Mouse (Mus musculus): ENCODE data around the gene Frmd5. TPM values are rescaled to one million over a fixed set of nuclear protein-coding genes. Genes with fewer than 3 reads are reported as not detected.
A peak's percentile ranks its signal among the peaks of the same experiment; 100 is the strongest.
"Not testable (repeated sequence)": the region's sequence is repeated elsewhere in the genome, so short reads cannot be mapped to it uniquely, and the experiment has no call there.

Frmd5 gene
- total RNA-seq, 2 experiments from 2014 or later = 161 to 204 TPM

- DNase-seq = peak; percentile 93
Observed at GRCm38 (mm10) chr2:121571780-121572179, 235.1 kb downstream of the Frmd5 start.

- DNase-seq = peak; percentile 17
Observed at GRCm38 (mm10) chr2:121570999-121571655, 235.8 kb downstream of the Frmd5 start.

GRCm38 (mm10) chr2:121570049-121570448 lies 236.8 kb downstream of the Frmd5 start:
- no peak for DNase-seq

- no peak for DNase-seq
Observed at GRCm38 (mm10) chr2:121565911-121566310, 241.0 kb downstream of the Frmd5 start.

GRCm38 (mm10) chr2:121563117-121563516 lies 243.8 kb downstream of the Frmd5 start:
- DNase-seq = no peak

- DNase-seq = peak; percentile 78
Observed at GRCm38 (mm10) chr2:121551271-121551670, 255.6 kb downstream of the Frmd5 start.

GRCm38 (mm10) chr2:121549630-121550029 lies 257.3 kb downstream of the Frmd5 start:
- peak; percentile 80 for DNase-seq

- no peak for DNase-seq
Observed at GRCm38 (mm10) chr2:121544829-121545228, 262.1 kb downstream of the Frmd5 start.

- no peak for DNase-seq
Observed at GRCm38 (mm10) chr2:121525056-121525455, 281.8 kb downstream of the Frmd5 start.

- not testable (repeated sequence) for DNase-seq
Observed at GRCm38 (mm10) chr2:121522830-121523229, 284.1 kb downstream of the Frmd5 start.

GRCm38 (mm10) chr2:121522006-121522405 lies 284.9 kb downstream of the Frmd5 start:
- no peak for DNase-seq

GRCm38 (mm10) chr2:121518711-121519110 lies 288.2 kb downstream of the Frmd5 start:
- not testable (repeated sequence) for DNase-seq

- DNase-seq = no peak
Observed at GRCm38 (mm10) chr2:121518106-121518505, 288.8 kb downstream of the Frmd5 start.

- DNase-seq = no peak
Observed at GRCm38 (mm10) chr2:121514211-121514610, 292.7 kb downstream of the Frmd5 start.

- not testable (repeated sequence) for DNase-seq
Observed at GRCm38 (mm10) chr2:121512991-121513765, 293.7 kb downstream of the Frmd5 start.

GRCm38 (mm10) chr2:121511401-121511800 lies 295.5 kb downstream of the Frmd5 start:
- DNase-seq = no peak

GRCm38 (mm10) chr2:121509584-121509983 lies 297.3 kb downstream of the Frmd5 start:
- DNase-seq = peak; percentile 70

- no peak for DNase-seq
Observed at GRCm38 (mm10) chr2:121507951-121508330, 298.9 kb downstream of the Frmd5 start.

- DNase-seq = no peak
Observed at GRCm38 (mm10) chr2:121507173-121507950, 299.5 kb downstream of the Frmd5 start.

- DNase-seq = peak; percentile 84
Observed at GRCm38 (mm10) chr2:121505942-121506882, 300.7 kb downstream of the Frmd5 start, which contains the start of the genes Mfap1a and Wdr76. Gene Mfap1a, minus strand, starts transcription at chr2:121506665. Gene Wdr76, plus strand, starts transcription at chr2:121506723.

- not testable (repeated sequence) for DNase-seq
Observed at GRCm38 (mm10) chr2:121501550-121501949, 305.3 kb downstream of the Frmd5 start.

Data from heart, postnatal 4 days (tissue).